Mouse (Mus musculus) thymus, postnatal 25 days (tissue): ENCODE results near the gene Gck.
"Not testable (repeated sequence)": the region's sequence is repeated elsewhere in the genome, so short reads cannot be mapped to it uniquely, and the experiment has no call there.

Experiments
- DNase-seq: peaks from one replicate; pipeline ENCODE4 v3.0.0; 2022

The Gck gene

GRCm38 (mm10) chr11:5954965-5955504, 5.2 kb upstream of the Gck start:
- DNase-seq = peak; percentile 52

DNA sequence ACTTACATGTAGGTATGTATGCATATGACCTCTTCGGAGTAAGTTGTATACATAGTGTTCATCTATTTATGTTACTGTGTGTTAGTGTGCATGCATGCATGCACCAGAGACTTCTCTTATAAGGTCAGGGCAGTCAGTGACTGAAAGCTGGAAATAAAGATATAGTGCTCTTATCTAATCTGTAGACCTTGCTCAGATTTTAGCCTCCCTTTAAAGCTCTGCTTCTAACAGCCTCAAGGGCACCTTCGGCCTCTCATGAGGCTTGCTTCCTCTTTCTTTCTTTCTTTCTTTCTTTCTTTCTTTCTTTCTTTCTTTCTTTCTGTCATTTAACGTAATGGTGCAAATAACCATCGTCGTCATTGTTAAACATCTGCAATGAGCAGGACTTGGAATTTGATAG, 4.6 kb upstream of the Gck start:
- DNase-seq = no peak

DNA sequence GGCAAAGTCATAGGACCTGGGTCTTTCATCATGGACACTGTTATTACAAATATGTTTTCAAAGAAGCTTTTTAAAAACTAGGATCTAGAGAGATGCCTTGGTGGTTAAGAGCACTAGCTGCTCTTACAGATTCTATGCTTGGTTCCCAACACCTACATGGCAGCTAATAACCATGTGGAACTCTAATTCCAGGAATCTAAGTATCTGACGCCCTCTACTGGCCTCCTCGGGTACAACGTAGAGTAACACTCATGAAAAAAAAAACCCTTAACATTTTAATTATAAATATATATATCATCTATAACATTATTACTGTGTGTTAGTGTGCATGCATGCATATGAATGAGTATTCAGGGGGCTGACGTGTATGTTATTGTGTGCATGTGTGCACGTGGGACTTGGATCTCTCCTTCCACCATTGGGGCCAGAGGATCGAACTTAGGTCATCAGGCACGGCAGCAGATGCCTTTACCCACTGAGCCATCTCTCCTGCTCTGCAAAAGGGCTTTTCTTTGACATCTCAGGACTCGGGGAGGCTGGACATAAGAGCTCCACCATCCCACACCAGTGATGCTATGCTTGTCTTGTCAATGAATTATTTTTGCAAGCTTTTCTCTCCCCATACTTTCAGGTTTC, 3.4 kb upstream of the Gck start:
- peak; percentile 12 for DNase-seq

DNA sequence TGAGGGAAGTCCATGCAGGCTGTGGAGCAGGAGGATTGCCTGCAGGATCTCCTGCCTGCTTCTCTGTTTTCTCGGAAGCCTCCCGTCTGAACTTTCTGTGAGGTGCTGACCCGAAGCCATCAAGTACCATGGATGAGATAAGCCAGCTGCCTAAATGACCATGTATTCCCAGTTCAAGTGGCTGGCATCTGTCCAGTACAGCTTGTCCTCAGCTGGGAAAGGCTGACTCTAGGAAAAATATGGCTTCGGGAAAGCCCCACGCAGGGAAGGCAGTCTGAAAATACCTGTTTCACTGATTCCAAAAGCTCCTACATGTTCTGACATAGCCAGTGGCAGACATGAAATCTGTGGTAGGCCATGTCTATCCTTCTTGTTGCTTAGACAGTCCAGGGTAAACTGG, 2.6 kb upstream of the Gck start:
- DNase-seq = no peak

DNA sequence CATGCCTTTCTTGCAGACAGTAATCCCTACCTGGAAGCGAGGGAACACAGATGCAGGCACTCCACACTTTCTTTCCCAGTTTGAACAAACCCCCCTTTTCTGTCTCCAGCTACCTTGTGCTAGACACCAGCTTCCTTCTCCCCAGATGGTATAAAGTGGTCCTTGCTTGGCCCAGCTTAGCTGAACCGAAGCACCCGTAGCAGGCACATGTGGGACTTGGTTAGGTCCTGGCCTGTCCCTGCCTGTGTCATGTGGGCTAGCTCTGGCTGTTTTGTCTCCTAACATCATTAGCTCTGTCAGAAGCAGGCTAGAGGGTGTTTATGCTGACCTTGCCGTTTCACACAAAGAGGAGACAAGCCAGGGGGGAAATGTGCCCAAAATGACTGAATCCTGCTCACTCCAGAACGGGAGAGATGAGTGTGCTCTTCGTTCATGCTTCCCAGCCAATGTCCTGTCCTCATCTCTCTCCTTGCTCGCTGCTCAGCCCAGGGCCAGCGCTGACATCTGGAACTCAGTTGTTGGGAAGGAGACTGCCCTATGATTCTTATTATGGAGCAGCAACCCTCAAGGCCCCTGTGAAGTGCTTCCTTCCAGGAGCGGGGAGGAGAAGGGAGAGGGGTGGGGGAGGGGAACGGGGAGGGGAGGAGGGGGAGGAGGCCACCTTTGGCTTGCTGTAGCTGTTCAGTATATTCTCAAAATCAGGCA, 1.2 kb downstream of the Gck start:
- DNase-seq = no peak

- DNase-seq = no peak
These were observed 2.1 kb downstream of the Gck start for GRCm38 (mm10) chr11:5947796-5948195.

- DNase-seq = no peak
These were observed 4.8 kb downstream of the Gck start for GRCm38 (mm10) chr11:5945096-5945495.

DNA sequence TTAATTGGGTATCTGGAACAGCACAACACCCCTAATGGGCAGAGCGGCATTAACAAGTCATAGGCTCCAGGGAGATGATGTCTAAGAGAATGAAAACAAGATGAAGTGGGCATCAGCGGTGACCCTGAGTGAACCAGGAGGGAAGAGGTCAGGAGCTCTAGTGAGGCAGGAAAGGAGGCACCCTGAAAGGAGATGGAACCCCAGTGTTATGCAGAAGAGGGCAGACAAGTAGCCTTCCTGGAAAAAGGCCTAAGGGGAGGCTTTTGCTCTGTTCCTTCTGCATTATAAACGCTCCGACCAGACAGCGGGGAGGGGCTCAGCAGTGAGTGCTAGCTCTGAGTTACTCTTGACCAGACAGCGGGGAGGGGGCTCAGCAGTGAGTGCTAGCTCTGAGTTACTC, 6.9 kb downstream of the Gck start:
- DNase-seq = no peak

DNA sequence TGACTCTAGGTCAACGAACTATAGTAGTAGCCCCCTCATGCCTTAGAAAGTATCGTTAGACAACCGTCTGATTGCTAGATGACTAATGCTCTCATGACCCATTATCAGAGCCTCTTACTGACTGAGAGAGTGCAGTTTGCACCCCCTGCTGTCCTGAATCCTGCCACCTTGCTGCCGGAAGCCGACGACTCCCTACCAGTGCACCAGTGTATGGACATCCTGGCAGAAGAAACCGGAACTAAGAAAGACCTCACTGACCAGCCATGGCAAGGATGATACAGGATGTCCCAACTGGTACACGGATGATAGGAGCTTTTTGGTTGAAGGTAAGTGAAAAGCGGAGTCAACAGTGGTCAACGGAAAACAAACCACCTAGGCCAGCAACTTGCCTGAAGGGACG, 15.3 kb downstream of the Gck start:
- DNase-seq = not testable (repeated sequence)

- peak; percentile 16 for DNase-seq
These were observed 17.9 kb downstream of the Gck start for GRCm38 (mm10) chr11:5931947-5932346.

- DNase-seq = no peak
These were observed 19.3 kb downstream of the Gck start for GRCm38 (mm10) chr11:5930578-5930977.

DNA sequence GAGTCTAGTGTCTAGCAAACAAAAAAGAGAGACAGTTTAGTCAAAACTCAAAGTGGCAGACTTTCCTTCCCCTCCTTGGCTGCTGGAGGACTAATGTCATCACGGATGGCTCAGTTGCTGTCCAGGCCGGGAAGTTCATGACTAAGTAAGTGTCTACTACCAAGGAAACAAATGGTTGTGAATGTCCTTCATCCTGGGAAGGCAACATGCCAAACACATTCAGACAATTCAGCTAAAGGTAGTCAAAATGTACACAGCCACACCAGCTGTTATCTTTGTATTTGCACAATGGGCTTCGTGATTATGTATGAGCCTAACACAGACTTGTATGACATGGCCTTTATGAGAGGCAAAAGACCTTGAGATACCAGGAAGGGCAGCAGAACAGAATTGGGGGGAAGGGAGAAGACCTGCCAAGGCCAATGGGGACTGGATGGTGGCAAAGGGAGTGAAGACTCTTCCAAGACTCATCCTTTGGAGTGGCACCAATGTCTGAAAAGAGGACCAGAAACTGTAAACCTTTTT, 23.1 kb downstream of the Gck start:
- DNase-seq = no peak

GRCm38 (mm10) chr11:5924699-5925098, 25.2 kb downstream of the Gck start:
- DNase-seq = no peak

- peak; percentile 19 for DNase-seq
These were observed 29.4 kb downstream of the Gck start for GRCm38 (mm10) chr11:5920323-5920960.

GRCm38 (mm10) chr11:5919606-5920005, 30.3 kb downstream of the Gck start:
- DNase-seq = no peak

DNA sequence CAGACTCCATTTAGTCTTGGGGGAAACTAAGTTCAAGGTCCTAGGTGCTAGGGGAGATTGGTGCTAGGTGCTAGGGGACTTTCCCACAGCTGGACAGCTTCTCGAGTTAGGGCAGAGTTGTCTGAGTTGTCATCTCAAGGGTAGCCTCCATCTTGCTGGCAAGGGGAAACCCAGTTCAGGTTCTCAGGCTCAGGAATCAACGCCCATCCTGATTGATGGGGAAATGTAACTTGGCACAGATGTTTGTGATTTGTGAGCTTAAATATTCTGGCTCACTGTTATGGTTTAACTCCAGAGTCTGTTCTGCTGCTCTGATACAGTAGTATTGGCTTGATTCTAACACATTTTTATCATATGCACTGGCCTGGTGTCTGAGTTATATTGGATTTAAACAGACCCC, 31.8 kb downstream of the Gck start:
- no peak for DNase-seq

DNA sequence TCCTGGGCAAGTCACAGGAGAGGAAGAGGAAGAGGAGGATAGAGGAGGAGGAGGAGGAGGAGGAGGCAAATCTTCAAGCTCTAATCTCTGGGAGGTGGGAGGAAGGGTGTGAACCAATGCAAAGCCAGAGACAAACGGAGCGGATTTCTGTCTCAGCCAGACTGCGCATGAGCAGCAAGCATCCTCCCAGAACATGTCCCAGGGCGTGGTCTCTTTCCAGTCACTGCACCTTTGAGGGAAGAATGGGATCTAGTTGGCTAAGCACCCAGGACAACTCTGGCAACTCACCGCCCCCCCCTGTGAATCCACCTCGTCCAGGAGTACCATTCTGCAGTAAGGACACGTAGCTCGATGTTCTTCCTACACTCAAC, 33.7 kb downstream of the Gck start:
- DNase-seq = no peak

- no peak for DNase-seq
These were observed 34.3 kb downstream of the Gck start for GRCm38 (mm10) chr11:5915429-5916177.

GRCm38 (mm10) chr11:5914940-5915339, 34.9 kb downstream of the Gck start:
- no peak for DNase-seq

DNA sequence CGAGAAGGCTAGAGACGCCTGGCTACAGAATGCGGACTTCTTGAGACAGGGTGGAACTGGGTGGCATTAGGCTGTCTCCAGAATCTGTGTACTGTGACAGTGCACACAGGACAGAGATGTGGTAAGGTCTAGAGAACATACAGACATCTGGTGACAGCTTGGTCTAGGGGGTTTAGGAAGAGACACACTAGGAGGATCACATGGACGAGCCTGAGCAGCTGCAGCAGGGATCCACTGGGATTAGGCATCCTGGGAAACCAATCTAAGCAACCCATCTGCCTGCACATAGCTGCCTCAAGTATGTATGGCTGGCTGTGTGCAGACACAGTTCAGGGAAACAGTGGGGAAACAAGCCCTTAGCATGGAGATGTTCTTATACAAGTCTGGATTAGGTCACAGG, 35.9 kb downstream of the Gck start:
- no peak for DNase-seq

GRCm38 (mm10) chr11:5913256-5913655, 36.6 kb downstream of the Gck start:
- DNase-seq = no peak

GRCm38 (mm10) chr11:5912635-5913034, 37.2 kb downstream of the Gck start:
- DNase-seq = peak; percentile 45

GRCm38 (mm10) chr11:5908642-5909041, 41.2 kb downstream of the Gck start:
- DNase-seq = no peak
